Mouse (Mus musculus) heart, adult 2 months (tissue): ENCODE results near the gene B4gat1.

Experiments
- CTCF ChIP-seq: fragments of 200-600 bp; IDR thresholded peaks from 2 replicates; pipeline ENCODE4 v1.8.1; 2022; ENCODE audit warnings: antibody characterized with exemption, mild to moderate bottlenecking, moderate library complexity
- POLR2A ChIP-seq: fragments of 200-500 bp; IDR thresholded peaks from 2 replicates; pipeline ENCODE4 v1.6.1; 2011; ENCODE audit warnings: mild to moderate bottlenecking, low read depth, low read length, control low read depth; ENCODE audit not compliant: insufficient read depth

GRCm38 (mm10) chr19:5040862-5041523 lies 2.4 kb downstream of the B4gat1 start, which contains the start of gene Brms1:
- peak; percentile 12; the same call in 1 of the 2 replicates for TF ChIP-seq CTCF
- peak; percentile 84 for TF ChIP-seq POLR2A
